Mouse (Mus musculus): ENCODE data around the gene Bub1b. TPM values are rescaled to one million over a fixed set of nuclear protein-coding genes. Genes with fewer than 3 reads are reported as not detected.

The Bub1b gene
- polyA plus RNA-seq, 1 experiment from 2014 or later, result 133 TPM

- ATAC-seq (ENCODE audit: insufficient read depth), result peak; percentile 39; the same call in 1 of the 2 replicates
- WGBS, result 29% methylated on average over 8 of the region's 8 CpGs
- Histone ChIP-seq H3K4me3 (ENCODE audit: low read depth, low read length) (no peak overlapping the region), H3K9ac (no peak overlapping the region), H3K36me3 (ENCODE audit: insufficient read depth) (no peaks in the 10 kb centered on the region), H3K27me3 (ENCODE audit: insufficient read depth, low read length) (peaks cover 13% of the 10 kb centered on the region), H3K4me1 (ENCODE audit: insufficient read depth) (0 out of 2 replicates have a peak, but pooled peaks cover under 1% of the 10 kb centered on the region), H3K9me3 (ENCODE audit: low read depth, low read length) (no peaks in the 10 kb centered on the region), H3K27ac (ENCODE audit: low read depth) (no peak overlapping the region), H3K4me2 (no peak overlapping the region)
- DNase-seq, result peak; percentile 51
- TF ChIP-seq CTCF (IDR thresholded peaks at IDR 0.05; ENCODE audit: low read depth), result no peak
Observed at GRCm38 (mm10) chr2:118682544-118683260, 84.7 kb downstream of the Bub1b start.

- Histone ChIP-seq H3K4me1 (ENCODE audit: insufficient read depth) (no peaks in the 10 kb centered on the region), H3K9ac (no peak overlapping the region), H3K27me3 (ENCODE audit: insufficient read depth, low read length) (no peaks in the 10 kb centered on the region), H3K36me3 (ENCODE audit: insufficient read depth) (no peaks in the 10 kb centered on the region), H3K9me3 (ENCODE audit: low read depth, low read length) (no peaks in the 10 kb centered on the region), H3K27ac (ENCODE audit: low read depth) (no peak overlapping the region), H3K4me3 (ENCODE audit: low read depth, low read length) (no peak overlapping the region), H3K4me2 (no peak overlapping the region)
- no peak for DNase-seq
- ATAC-seq (ENCODE audit: insufficient read depth), result no peak
- TF ChIP-seq CTCF (IDR thresholded peaks at IDR 0.05; ENCODE audit: low read depth), result no peak
- 74% methylated on average over 4 of the region's 4 CpGs for WGBS
Observed at GRCm38 (mm10) chr2:118685088-118685487, 87.1 kb downstream of the Bub1b start.

- Histone ChIP-seq H3K36me3 (ENCODE audit: insufficient read depth) (no peaks in the 10 kb centered on the region), H3K9me3 (ENCODE audit: low read depth, low read length) (no peaks in the 10 kb centered on the region), H3K4me1 (ENCODE audit: insufficient read depth) (no peaks in the 10 kb centered on the region), H3K4me2 (no peak overlapping the region), H3K27me3 (ENCODE audit: insufficient read depth, low read length) (no peaks in the 10 kb centered on the region), H3K27ac (ENCODE audit: low read depth) (no peak overlapping the region), H3K9ac (no peak overlapping the region), H3K4me3 (ENCODE audit: low read depth, low read length) (no peak overlapping the region)
- DNase-seq (no peak), ATAC-seq (ENCODE audit: insufficient read depth) (no peak)
- TF ChIP-seq CTCF (IDR thresholded peaks at IDR 0.05; ENCODE audit: low read depth), result no peak
- 49% methylated on average over 8 of the region's 8 CpGs for WGBS
Observed at GRCm38 (mm10) chr2:118686693-118687092, 88.7 kb downstream of the Bub1b start.

- Histone ChIP-seq H3K9ac (no peak overlapping the region), H3K27me3 (ENCODE audit: insufficient read depth, low read length) (no peaks in the 10 kb centered on the region), H3K27ac (ENCODE audit: low read depth) (no peak overlapping the region), H3K36me3 (ENCODE audit: insufficient read depth) (no peaks in the 10 kb centered on the region), H3K4me3 (ENCODE audit: low read depth, low read length) (no peak overlapping the region), H3K4me1 (ENCODE audit: insufficient read depth) (no peaks in the 10 kb centered on the region), H3K4me2 (no peak overlapping the region), H3K9me3 (ENCODE audit: low read depth, low read length) (no peaks in the 10 kb centered on the region)
- 90% methylated on average over 3 of the region's 3 CpGs for WGBS
- no peak for TF ChIP-seq CTCF (IDR thresholded peaks at IDR 0.05; ENCODE audit: low read depth)
- no peak for DNase-seq
- no peak for ATAC-seq (ENCODE audit: insufficient read depth)
Observed at GRCm38 (mm10) chr2:118687791-118688190, 89.8 kb downstream of the Bub1b start.

- H3K27me3 ChIP-seq (ENCODE audit: insufficient read depth, low read length), result no peaks in the 10 kb centered on the region
- H3K4me2 ChIP-seq, result no peak overlapping the region
- no peak overlapping the region for H3K4me3 ChIP-seq (ENCODE audit: low read depth, low read length)
- H3K4me1 ChIP-seq (ENCODE audit: insufficient read depth), result no peaks in the 10 kb centered on the region
- no peak overlapping the region for H3K9ac ChIP-seq
- H3K36me3 ChIP-seq (ENCODE audit: insufficient read depth), result no peaks in the 10 kb centered on the region
- no peak overlapping the region for H3K27ac ChIP-seq (ENCODE audit: low read depth)
- no peak for ATAC-seq (ENCODE audit: insufficient read depth)
- WGBS, result 71% methylated on average over 10 of the region's 10 CpGs
- DNase-seq, result no peak
- no peak for TF ChIP-seq CTCF (IDR thresholded peaks at IDR 0.05; ENCODE audit: low read depth)
- H3K9me3 ChIP-seq (ENCODE audit: low read depth, low read length), result no peaks in the 10 kb centered on the region
Observed at GRCm38 (mm10) chr2:118689875-118690274, 91.9 kb downstream of the Bub1b start.

Other genes starting within 250 kb of the Bub1b start
- gene Gpr176, start 224.8 kb upstream of the Bub1b start, polyA plus RNA-seq (2014; fragmentation: Nextera tagmentation; extraction: Ambion mirVana), result 0.26 TPM in 1 of 2 replicates, not detected in the other
- 14.5 and 15.4 TPM in 2 replicates for gene Eif2ak4, start 209.6 kb upstream of the Bub1b start, polyA plus RNA-seq (2014; fragmentation: Nextera tagmentation; extraction: Ambion mirVana)
- 214 and 218 TPM in 2 replicates for gene Srp14, start 118.5 kb upstream of the Bub1b start, polyA plus RNA-seq (2014; fragmentation: Nextera tagmentation; extraction: Ambion mirVana)
- gene Bmf, start 48.5 kb upstream of the Bub1b start, polyA plus RNA-seq (2014; fragmentation: Nextera tagmentation; extraction: Ambion mirVana), result 5.0 and 7.1 TPM in 2 replicates
- 0.93 and 0.95 TPM in 2 replicates for gene Pak6, start 65.1 kb downstream of the Bub1b start, polyA plus RNA-seq (2014; fragmentation: Nextera tagmentation; extraction: Ambion mirVana)
- not detected in 2 replicates for gene Ankrd63, start 105.8 kb downstream of the Bub1b start, polyA plus RNA-seq (2014; fragmentation: Nextera tagmentation; extraction: Ambion mirVana)
- gene Plcb2, start 130.2 kb downstream of the Bub1b start, polyA plus RNA-seq (2014; fragmentation: Nextera tagmentation; extraction: Ambion mirVana), result 1.3 and 1.5 TPM in 2 replicates
- 24.3 and 25.0 TPM in 2 replicates for gene Inafm2, start 147.5 kb downstream of the Bub1b start, polyA plus RNA-seq (2014; fragmentation: Nextera tagmentation; extraction: Ambion mirVana)
- 0.50 and 0.55 TPM in 2 replicates for gene Ccdc9b, start 164.4 kb downstream of the Bub1b start, polyA plus RNA-seq (2014; fragmentation: Nextera tagmentation; extraction: Ambion mirVana)
- not detected in 2 replicates for gene Phgr1, start 174.6 kb downstream of the Bub1b start, polyA plus RNA-seq (2014; fragmentation: Nextera tagmentation; extraction: Ambion mirVana)
- gene Disp2, start 181.5 kb downstream of the Bub1b start, polyA plus RNA-seq (2014; fragmentation: Nextera tagmentation; extraction: Ambion mirVana), result 0.59 and 0.64 TPM in 2 replicates
- 142 and 145 TPM in 2 replicates for gene Knstrn, start 215.8 kb downstream of the Bub1b start, polyA plus RNA-seq (2014; fragmentation: Nextera tagmentation; extraction: Ambion mirVana)

Data from lung, embryonic 14.5 days (tissue).